Mouse (Mus musculus): ENCODE measurements around the gene Epha5. TPM values are rescaled to one million over a fixed set of nuclear protein-coding genes. Genes with fewer than 3 reads are reported as not detected.
A peak's percentile ranks its signal among the peaks of the same experiment; 100 is the strongest.

Gene Epha5
- polyA plus RNA-seq (2015; fragmentation: Nextera tagmentation; extraction: Ambion mirVana), result 6.8 TPM in 2 replicates

DNA sequence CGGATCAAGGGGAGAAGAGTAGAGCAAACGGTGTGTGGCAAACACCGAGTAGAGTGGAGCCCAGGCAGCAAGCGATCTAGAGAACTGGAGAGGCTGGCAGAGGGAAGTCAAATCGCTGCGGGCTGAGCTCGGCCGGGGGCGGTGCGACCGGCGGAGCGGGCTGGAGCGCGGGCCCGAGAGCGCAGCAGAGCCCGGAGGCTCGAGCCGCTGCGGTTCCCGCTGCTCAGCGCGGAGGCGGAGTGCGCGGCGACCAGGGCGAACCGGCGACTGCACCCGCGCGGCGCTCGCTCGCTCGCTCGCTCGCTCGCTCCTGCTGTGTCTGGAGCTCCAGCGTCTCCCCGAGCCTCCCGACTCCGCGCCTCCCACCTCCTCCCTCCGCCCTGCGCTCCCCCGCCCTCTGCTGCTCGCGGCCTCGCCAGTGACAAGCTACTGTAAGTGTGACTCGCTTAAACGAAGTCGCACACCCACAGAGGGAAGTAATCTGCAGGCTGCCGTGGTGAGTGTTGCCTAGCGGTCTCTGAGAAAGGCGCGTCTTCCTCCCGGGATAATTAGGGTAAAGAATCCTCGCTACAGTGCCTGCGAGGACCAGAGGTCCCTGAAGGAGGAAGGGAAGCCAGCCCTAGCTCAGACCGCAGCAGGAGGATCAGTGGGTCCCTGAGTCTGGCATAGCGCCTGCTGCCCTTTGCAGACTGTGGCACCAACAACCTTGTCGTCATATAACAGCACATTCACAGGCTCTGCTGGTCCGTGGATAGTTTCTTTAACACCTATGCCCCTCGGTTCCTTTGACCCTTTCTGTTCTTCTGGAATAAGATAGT is at the start of gene Epha5:
Gene Epha5, minus strand, starts transcription at position 321 of the 818 bp plus-strand sequence.
- Histone ChIP-seq H3K9ac (peak within 1 kb of the TSS; percentile 47), H3K9me3 (no peaks in the 10 kb centered on the region), H3K27ac (peak within 1 kb of the TSS; percentile 76), H3K27me3 (peaks cover 26% of the 10 kb centered on the region), H3K36me3 (no peaks in the 10 kb centered on the region), H3K4me2 (peak within 1 kb of the TSS; percentile 93), H3K4me1 (peaks cover 11% of the 10 kb centered on the region), H3K4me3 (peak within 1 kb of the TSS; percentile 56)
- 1% methylated on average over 67 of the region's 67 CpGs for WGBS
- ATAC-seq (ENCODE audit: insufficient number of reproducible peaks, low FRiP score, low TSS enrichment, low read depth), result peak; percentile 81

DNA sequence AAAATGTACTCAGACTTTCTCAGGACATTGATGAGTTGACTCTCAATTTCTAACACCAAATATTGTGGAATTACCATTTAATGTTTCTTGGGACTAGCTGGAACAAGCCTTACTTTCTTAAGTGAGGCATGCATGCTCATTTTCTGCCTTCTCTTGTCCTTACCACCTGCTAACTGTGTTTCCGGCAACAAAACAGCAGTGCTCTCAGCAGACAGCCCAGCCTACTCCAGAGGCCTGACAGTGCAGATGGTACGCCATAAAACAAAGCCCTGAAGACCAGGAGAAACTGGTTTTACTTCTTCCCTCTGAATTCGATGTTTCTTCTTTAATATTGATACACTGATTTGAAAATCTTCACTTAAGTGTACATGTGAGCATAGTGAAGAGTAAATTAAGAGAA is 39.0 kb upstream of the Epha5 start:
- no peaks in the 10 kb centered on the region for H3K27me3 ChIP-seq
- no peaks in the 10 kb centered on the region for H3K36me3 ChIP-seq
- 45% methylated on average over 3 of the region's 3 CpGs for WGBS

DNA sequence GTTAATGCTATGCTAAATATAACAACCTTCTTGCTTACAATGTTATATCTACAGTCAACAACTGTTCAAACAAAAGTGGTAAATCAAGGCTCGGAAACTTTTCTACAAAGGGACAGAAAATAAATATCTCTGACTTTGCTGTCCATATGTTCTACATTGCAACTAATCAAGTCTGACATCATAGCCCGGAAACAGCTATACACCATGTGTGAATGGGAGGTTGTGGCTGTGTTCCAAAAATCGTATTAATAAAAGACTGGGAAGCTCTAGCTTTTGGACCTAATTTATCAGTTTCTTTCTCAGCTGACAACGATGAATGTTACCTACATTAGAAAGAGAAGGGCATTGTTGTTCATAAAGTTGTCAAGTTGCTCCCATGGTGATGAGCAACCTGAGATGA is 37.5 kb upstream of the Epha5 start:
- Histone ChIP-seq H3K36me3 (no peaks in the 10 kb centered on the region), H3K27me3 (no peaks in the 10 kb centered on the region), H3K4me1 (no peaks in the 10 kb centered on the region), H3K9me3 (no peaks in the 10 kb centered on the region), H3K27ac (no peak overlapping the region), H3K4me3 (no peak overlapping the region), H3K4me2 (no peak overlapping the region), H3K9ac (no peak overlapping the region)
- WGBS, result 69% methylated on average over 4 of the region's 4 CpGs
- no peak for ATAC-seq (ENCODE audit: insufficient number of reproducible peaks, low FRiP score, low TSS enrichment, low read depth)

More for the DNA sequence above, 39.0 kb upstream of the Epha5 start:
- no peak overlapping the region for H3K9ac ChIP-seq
- H3K4me3 ChIP-seq, result no peak overlapping the region
- no peaks in the 10 kb centered on the region for H3K9me3 ChIP-seq
- no peak for ATAC-seq (ENCODE audit: insufficient number of reproducible peaks, low FRiP score, low TSS enrichment, low read depth)
- no peaks in the 10 kb centered on the region for H3K4me1 ChIP-seq
- no peak overlapping the region for H3K27ac ChIP-seq
- H3K4me2 ChIP-seq, result no peak overlapping the region

DNA sequence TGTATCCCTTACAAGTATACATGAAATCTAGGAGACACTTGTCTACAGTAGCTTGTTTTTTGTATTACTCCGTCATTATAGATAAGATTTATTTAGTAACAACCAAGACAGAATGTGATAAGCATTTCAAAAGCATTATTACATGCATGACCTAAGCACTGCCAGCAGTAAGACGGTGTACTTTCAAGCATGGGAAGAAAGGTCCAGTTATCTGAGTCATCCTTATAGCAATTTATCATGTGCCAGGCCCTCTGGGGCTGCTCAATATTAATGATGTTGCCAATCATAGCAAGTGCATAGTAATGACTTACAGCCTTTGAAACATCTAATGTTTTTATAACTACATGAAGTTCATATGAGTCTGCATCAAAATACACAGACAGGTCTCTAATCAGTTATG is 36.7 kb upstream of the Epha5 start:
- H3K36me3 ChIP-seq, result no peaks in the 10 kb centered on the region
- WGBS, result 66% methylated on average over 2 of the region's 2 CpGs
- H3K4me2 ChIP-seq, result no peak overlapping the region
- no peaks in the 10 kb centered on the region for H3K4me1 ChIP-seq
- H3K27me3 ChIP-seq, result no peaks in the 10 kb centered on the region
- ATAC-seq (ENCODE audit: insufficient number of reproducible peaks, low FRiP score, low TSS enrichment, low read depth), result no peak
- no peak overlapping the region for H3K9ac ChIP-seq
- no peak overlapping the region for H3K4me3 ChIP-seq
- no peak overlapping the region for H3K27ac ChIP-seq
- no peaks in the 10 kb centered on the region for H3K9me3 ChIP-seq

DNA sequence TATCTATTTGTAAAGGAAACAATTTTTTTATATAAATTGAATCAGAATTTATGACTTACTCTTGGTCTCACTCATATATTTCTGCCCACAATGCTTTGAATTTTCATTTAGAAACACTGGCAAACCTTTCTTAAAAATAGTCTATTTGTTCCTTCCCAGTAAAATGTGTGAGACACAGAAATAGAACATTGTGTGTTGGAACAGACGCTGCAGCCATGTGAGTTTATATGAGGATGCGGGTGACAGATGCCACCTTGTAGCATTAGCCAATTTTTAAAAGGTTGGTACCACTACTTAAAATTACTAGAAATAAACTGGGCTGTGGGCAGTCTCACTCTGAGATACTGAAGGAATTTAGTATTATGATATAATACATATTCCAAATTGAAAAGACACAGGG is 23.1 kb upstream of the Epha5 start:
- H3K9me3 ChIP-seq, result no peaks in the 10 kb centered on the region
- no peaks in the 10 kb centered on the region for H3K36me3 ChIP-seq
- H3K4me2 ChIP-seq, result no peak overlapping the region
- H3K4me1 ChIP-seq, result no peaks in the 10 kb centered on the region
- H3K9ac ChIP-seq, result no peak overlapping the region
- ATAC-seq (ENCODE audit: insufficient number of reproducible peaks, low FRiP score, low TSS enrichment, low read depth), result no peak
- WGBS, result 85% methylated on average over 2 of the region's 2 CpGs
- no peaks in the 10 kb centered on the region for H3K27me3 ChIP-seq
- no peak overlapping the region for H3K4me3 ChIP-seq
- H3K27ac ChIP-seq, result no peak overlapping the region

DNA sequence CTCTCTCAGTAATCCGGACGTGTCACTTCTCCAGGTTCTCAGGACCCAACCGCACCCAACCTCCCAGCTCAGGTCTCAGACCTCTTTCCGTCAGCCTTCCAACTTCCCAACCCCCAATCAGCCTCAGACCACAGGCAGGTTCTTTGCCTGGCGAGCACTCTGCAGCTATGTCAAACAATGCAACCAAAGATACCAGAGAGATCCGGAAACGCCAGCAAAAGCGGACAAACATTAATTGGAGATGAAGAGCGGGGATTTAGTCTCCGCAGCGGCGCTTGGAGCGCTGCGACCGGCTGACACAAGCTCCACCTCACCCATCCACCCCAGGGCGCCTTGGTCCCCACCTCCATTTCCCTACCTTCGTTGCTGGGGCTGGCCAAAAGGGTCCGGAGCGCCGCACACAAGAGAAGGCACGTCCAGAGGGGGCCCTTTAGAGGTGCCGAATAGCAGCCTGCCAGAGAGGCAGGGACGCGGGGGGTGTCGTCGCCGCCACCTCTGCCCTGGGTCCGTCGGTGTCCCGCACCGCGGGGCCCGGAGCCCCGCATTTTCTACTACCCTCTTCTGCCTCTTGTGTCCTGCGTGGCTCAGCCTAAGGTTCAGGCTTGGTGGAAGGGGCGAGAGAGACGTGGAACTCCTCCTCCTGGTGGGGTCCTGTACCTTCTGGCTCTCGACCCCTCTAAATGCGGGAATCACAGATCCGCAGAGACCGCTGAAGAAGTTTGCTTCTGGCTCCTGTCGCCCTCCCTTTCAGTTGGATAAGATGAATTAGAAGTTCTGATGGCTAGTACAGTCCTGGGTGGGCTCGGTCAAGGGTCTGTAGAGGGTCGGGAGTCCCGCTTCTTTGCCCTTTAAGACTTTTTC is 991 bp downstream of the Epha5 start:
- peak overlapping the region; percentile 56 for H3K4me3 ChIP-seq
- H3K4me2 ChIP-seq, result peak overlapping the region; percentile 93
- H3K27me3 ChIP-seq, result peaks cover 26% of the 10 kb centered on the region
- ATAC-seq (ENCODE audit: insufficient number of reproducible peaks, low FRiP score, low TSS enrichment, low read depth), result no peak
- H3K4me1 ChIP-seq, result peaks cover 11% of the 10 kb centered on the region
- H3K9ac ChIP-seq, result peak overlapping the region; percentile 23
- H3K36me3 ChIP-seq, result no peaks in the 10 kb centered on the region
- under 1% methylated on average over 45 of the region's 45 CpGs for WGBS
- no peaks in the 10 kb centered on the region for H3K9me3 ChIP-seq
- no peak overlapping the region for H3K27ac ChIP-seq

DNA sequence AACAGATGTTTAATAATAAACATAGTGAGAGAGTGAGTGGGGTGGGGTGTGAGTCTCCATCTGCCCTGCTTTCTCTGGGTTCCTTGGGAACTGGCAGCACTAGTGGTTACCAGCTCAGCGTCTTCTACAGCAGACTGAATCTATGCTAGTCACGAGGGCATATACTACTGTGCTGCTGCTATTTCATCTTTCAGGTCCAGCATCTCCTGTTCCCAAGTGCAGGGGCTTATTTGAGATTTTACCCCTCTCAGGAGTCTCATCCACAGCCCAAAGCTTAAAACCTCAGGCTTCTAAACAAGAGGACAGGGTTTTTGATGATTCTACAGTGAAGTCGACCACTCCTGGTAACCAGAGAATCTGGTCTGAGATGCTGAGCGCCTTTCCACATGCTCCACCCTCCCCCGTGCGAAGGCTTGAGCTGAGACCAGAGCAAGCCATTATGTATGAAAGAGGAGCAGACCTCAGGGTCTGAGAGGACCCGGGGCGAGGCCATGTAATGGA is 2.2 kb downstream of the Epha5 start:
- Histone ChIP-seq H3K9me3 (no peaks in the 10 kb centered on the region), H3K36me3 (no peaks in the 10 kb centered on the region)

DNA sequence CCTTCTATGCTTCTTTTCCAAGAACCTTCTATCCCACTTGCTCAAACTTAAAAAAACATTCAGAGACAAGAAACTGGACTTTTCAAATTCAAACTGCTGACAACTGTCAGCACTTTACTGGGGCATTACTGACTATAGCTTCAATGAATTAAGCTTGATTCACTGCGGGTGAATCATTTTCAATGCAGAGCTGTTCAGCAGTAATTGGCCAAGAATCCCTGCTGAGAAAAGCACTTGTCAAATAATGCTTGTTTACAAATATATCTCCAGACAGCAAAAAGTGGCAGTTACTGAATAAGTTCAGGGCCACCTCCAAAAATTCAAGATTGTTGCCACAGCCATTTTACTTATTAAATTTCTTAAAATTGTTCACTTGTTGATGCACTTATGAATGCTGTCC is 4.2 kb downstream of the Epha5 start:
- no peak overlapping the region for H3K9ac ChIP-seq

More for the DNA sequence above, 2.2 kb downstream of the Epha5 start:
- Histone ChIP-seq H3K9ac (no peak overlapping the region), H3K27ac (no peak overlapping the region), H3K4me3 (peak overlapping the region; percentile 56), H3K27me3 (peaks cover 26% of the 10 kb centered on the region), H3K4me2 (peak overlapping the region; percentile 93), H3K4me1 (peaks cover 11% of the 10 kb centered on the region)
- 6% methylated on average over 8 of the region's 8 CpGs for WGBS
- no peak for ATAC-seq (ENCODE audit: insufficient number of reproducible peaks, low FRiP score, low TSS enrichment, low read depth)

DNA sequence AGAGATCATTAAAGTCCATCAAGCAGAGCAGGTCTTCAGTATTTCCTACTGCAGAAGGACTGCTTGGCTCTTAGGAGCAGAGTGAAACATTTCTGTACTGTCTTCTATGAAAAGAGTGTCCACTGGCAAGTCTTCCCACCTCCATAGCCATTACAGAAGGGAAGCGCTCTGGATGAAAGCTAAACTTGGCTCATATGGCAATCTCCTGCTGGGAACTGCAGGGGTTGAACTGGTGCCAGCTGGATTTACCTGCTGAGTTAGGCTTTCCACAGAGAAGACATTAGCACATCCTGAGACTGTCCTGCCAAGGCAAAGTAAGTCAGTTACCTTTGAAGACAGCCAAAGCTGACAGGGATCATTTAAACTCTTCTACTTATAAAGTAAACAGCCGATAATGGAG is 8.8 kb downstream of the Epha5 start:
- Histone ChIP-seq H3K4me2 (no peak overlapping the region), H3K27me3 (no peaks in the 10 kb centered on the region), H3K36me3 (no peaks in the 10 kb centered on the region), H3K4me1 (no peaks in the 10 kb centered on the region), H3K27ac (no peak overlapping the region), H3K4me3 (no peak overlapping the region), H3K9ac (no peak overlapping the region), H3K9me3 (no peaks in the 10 kb centered on the region)
- ATAC-seq (ENCODE audit: insufficient number of reproducible peaks, low FRiP score, low TSS enrichment, low read depth), result no peak
- WGBS, result 46% methylated on average over 2 of the region's 2 CpGs

More for the DNA sequence above, 4.2 kb downstream of the Epha5 start:
- Histone ChIP-seq H3K4me3 (no peak overlapping the region), H3K27me3 (peaks cover 26% of the 10 kb centered on the region), H3K4me2 (no peak overlapping the region), H3K9me3 (no peaks in the 10 kb centered on the region), H3K27ac (no peak overlapping the region), H3K4me1 (peaks cover 11% of the 10 kb centered on the region), H3K36me3 (no peaks in the 10 kb centered on the region)
- WGBS, result 34% methylated on average over 1 of the region's 1 CpGs
- no peak for ATAC-seq (ENCODE audit: insufficient number of reproducible peaks, low FRiP score, low TSS enrichment, low read depth)

DNA sequence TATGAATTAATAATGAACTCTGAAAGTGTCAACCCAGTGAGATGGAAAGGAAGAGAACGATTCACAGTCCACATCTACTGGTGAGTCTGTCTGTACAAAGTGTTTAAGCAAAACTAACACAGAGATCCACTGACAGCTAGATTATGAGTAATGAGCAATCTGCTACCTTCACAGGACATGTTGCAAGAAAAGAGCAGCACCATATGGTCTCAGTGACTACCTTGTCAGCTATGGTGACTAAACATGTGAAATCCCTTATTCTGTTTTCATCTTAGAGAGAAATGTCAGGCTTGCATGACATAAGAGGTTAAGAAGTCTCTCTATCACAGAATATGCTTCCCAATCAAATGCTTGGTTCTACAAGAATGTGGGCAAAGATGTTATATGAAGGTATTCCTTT is 20.1 kb downstream of the Epha5 start:
- Histone ChIP-seq H3K9me3 (no peaks in the 10 kb centered on the region), H3K27me3 (no peaks in the 10 kb centered on the region), H3K27ac (no peak overlapping the region), H3K9ac (no peak overlapping the region), H3K4me2 (no peak overlapping the region), H3K4me1 (no peaks in the 10 kb centered on the region), H3K4me3 (no peak overlapping the region), H3K36me3 (no peaks in the 10 kb centered on the region)
- 89% methylated on average over 1 of the region's 1 CpGs for WGBS
- no peak for ATAC-seq (ENCODE audit: insufficient number of reproducible peaks, low FRiP score, low TSS enrichment, low read depth)

DNA sequence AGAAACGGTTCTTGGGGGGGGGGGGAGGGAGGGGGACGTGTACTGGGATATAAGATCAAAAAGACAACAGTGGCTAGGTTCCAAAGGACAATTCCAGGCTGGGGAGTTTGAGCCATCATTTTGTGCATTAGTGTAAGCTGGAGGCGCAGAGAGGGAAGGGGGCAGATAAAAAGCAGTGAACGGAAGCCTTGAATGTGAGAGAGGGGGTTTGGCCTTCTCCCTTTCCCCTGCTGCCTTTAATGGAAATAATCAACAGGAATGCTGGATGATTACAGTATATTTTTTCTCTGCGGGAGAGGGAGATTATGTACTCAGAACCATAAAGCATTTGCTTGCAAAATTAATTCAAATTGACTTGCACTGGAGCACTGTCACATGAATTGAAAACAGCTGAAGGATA is 51.8 kb downstream of the Epha5 start:
- Histone ChIP-seq H3K4me1 (no peaks in the 10 kb centered on the region), H3K36me3 (no peaks in the 10 kb centered on the region), H3K27ac (no peak overlapping the region), H3K9me3 (no peaks in the 10 kb centered on the region), H3K9ac (no peak overlapping the region), H3K4me2 (no peak overlapping the region), H3K4me3 (no peak overlapping the region), H3K27me3 (no peaks in the 10 kb centered on the region)
- ATAC-seq (ENCODE audit: insufficient number of reproducible peaks, low FRiP score, low TSS enrichment, low read depth), result no peak
- WGBS, result 52% methylated on average over 5 of the region's 5 CpGs

DNA sequence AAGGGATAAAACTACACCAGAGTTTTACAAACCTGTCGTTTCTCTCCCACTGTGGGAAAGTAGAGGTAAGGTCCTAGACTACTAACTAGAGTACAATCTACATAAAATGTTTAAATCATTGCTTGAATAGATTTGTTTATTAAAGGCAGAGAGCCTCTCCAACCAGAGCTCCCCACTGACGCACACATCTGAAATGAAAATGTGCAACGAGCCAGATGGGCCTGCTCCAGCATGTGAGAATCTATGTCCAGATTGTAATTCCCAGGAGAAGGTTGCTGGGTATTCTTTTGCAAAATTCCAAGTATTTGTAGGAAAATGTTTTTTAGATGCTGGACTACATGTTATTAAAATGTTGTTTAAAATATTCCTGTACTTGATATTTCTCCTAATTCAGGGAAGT is 57.8 kb downstream of the Epha5 start:
- Histone ChIP-seq H3K9me3 (no peaks in the 10 kb centered on the region), H3K4me2 (no peak overlapping the region), H3K36me3 (no peaks in the 10 kb centered on the region), H3K27ac (no peak overlapping the region), H3K4me1 (no peaks in the 10 kb centered on the region), H3K27me3 (no peaks in the 10 kb centered on the region), H3K4me3 (no peak overlapping the region), H3K9ac (no peak overlapping the region)
- 73% methylated on average over 3 of the region's 3 CpGs for WGBS
- no peak for ATAC-seq (ENCODE audit: insufficient number of reproducible peaks, low FRiP score, low TSS enrichment, low read depth)
